Mouse (Mus musculus) small intestine, adult 2 months (tissue): ENCODE measurements around the gene Rtbdn. TPM values are rescaled to one million over a fixed set of nuclear protein-coding genes. Genes with fewer than 3 reads are reported as not detected.

Experiments
- H3K27ac ChIP-seq: fragments of 200-500 bp; 2 replicates; pipeline ENCODE4 v1.5.1; 2012; ENCODE audit warnings: low read depth, low read length, control low read depth, inconsistent platforms; ENCODE audit not compliant: insufficient read depth
- H3K27me3 ChIP-seq: fragments of 200-500 bp; 2 replicates; pipeline ENCODE4 v1.6.1; 2012; ENCODE audit warnings: mild to moderate bottlenecking, moderate library complexity, low read length, inconsistent platforms; ENCODE audit not compliant: control insufficient read depth, insufficient read depth
- H3K36me3 ChIP-seq: fragments of 200-500 bp; 2 replicates; pipeline ENCODE4 v1.6.1; 2012; ENCODE audit warnings: mild to moderate bottlenecking, low read length, control low read depth, inconsistent platforms; ENCODE audit not compliant: control insufficient read depth, insufficient read depth
- H3K4me1 ChIP-seq: fragments of 200-500 bp; 2 replicates; pipeline ENCODE4 v1.6.1; 2012; ENCODE audit warnings: low read length, inconsistent platforms, mixed read lengths; ENCODE audit not compliant: control insufficient read depth, insufficient read depth, insufficient read length
- H3K4me3 ChIP-seq: fragments of 200-500 bp; 2 replicates; pipeline ENCODE4 v1.5.1; 2012; ENCODE audit warnings: low read depth, mild to moderate bottlenecking, control low read depth, inconsistent platforms, low read length, moderate library complexity
- CTCF ChIP-seq: fragments of 200-500 bp; IDR thresholded peaks from 2 replicates; pipeline ENCODE4 v1.5.1; 2012; ENCODE audit warnings: low read depth, mild to moderate bottlenecking, control low read depth, inconsistent platforms, low read length, moderate library complexity, mixed read lengths; ENCODE audit not compliant: insufficient replicate concordance, insufficient read length; ENCODE audit errors: extremely low read depth
- POLR2A ChIP-seq: fragments of 200-500 bp; IDR thresholded peaks from 2 replicates; pipeline ENCODE4 v1.6.1; 2012; ENCODE audit warnings: low read depth, mild to moderate bottlenecking, control low read depth, inconsistent platforms, low read length, moderate library complexity
- WGBS: fragments of 180-500 bp; shearing (Covaris S2); methylation state at CpG from one replicate; pipeline ENCODE4 v1.1.7; 2018; 5-methylcytosine and 5-hydroxymethylcytosine counted together
- polyA plus RNA-seq: library from polyadenylated mRNA; depleted of rRNA; stranded (reverse); fragments of >200 nt; gene quantifications from 2 replicates; pipeline ENCODE4 v1.2.3, GENCODE M21; 2012

Rtbdn gene
- polyA plus RNA-seq, 1 experiment: 0.15 TPM

- TF ChIP-seq CTCF: no peak
- TF ChIP-seq POLR2A: no peak
- 5% methylated on average over 21 of the region's 21 CpGs for WGBS
- H3K27me3 ChIP-seq: no peaks in the 10 kb centered on the region
These were observed 23.5 kb downstream of the Rtbdn start for GRCm38 (mm10) chr8:84970135-84970790.

GRCm38 (mm10) chr8:84970913-84971312 lies 24.1 kb downstream of the Rtbdn start:
- WGBS: 56% methylated on average over 5 of the region's 5 CpGs
- no peak overlapping the region for H3K4me3 ChIP-seq
- peaks cover 11% of the 10 kb centered on the region for H3K36me3 ChIP-seq
- peaks cover 16% of the 10 kb centered on the region for H3K4me1 ChIP-seq
- no peaks in the 10 kb centered on the region for H3K27me3 ChIP-seq
- H3K27ac ChIP-seq: no peak overlapping the region
- TF ChIP-seq CTCF (no peak), POLR2A (no peak)

More at GRCm38 (mm10) chr8:84970135-84970790, 23.5 kb downstream of the Rtbdn start:
- Histone ChIP-seq H3K36me3 (peaks cover 11% of the 10 kb centered on the region), H3K4me3 (peak overlapping the region; percentile 70), H3K4me1 (peaks cover 18% of the 10 kb centered on the region), H3K27ac (peak overlapping the region; percentile 77)

- peaks cover 11% of the 10 kb centered on the region for H3K36me3 ChIP-seq
- H3K4me1 ChIP-seq: peaks cover 13% of the 10 kb centered on the region
- no peak overlapping the region for H3K4me3 ChIP-seq
- no peak for TF ChIP-seq CTCF
- TF ChIP-seq POLR2A: no peak
- no peaks in the 10 kb centered on the region for H3K27me3 ChIP-seq
- WGBS: 92% methylated on average over 1 of the region's 1 CpGs
- no peak overlapping the region for H3K27ac ChIP-seq
These were observed 26.3 kb downstream of the Rtbdn start for GRCm38 (mm10) chr8:84973079-84973478.

- 58% methylated on average over 4 of the region's 4 CpGs for WGBS
- H3K27me3 ChIP-seq: no peaks in the 10 kb centered on the region
- peaks cover 8% of the 10 kb centered on the region for H3K4me1 ChIP-seq
- peaks cover 11% of the 10 kb centered on the region for H3K36me3 ChIP-seq
- no peak overlapping the region for H3K4me3 ChIP-seq
- no peak for TF ChIP-seq POLR2A
- peak; percentile 4; the same call in 1 of the 2 replicates for TF ChIP-seq CTCF
- no peak overlapping the region for H3K27ac ChIP-seq
These were observed 27.2 kb downstream of the Rtbdn start for GRCm38 (mm10) chr8:84973803-84974542.

- WGBS: 63% methylated on average over 8 of the region's 8 CpGs
These were observed 27.9 kb downstream of the Rtbdn start for GRCm38 (mm10) chr8:84974543-84975142.

GRCm38 (mm10) chr8:84975434-84975833 lies 28.6 kb downstream of the Rtbdn start:
- TF ChIP-seq CTCF: peak; percentile 90; the same call in 1 of the 2 replicates
- no peak for TF ChIP-seq POLR2A
- H3K4me1 ChIP-seq: peaks cover 9% of the 10 kb centered on the region
- H3K27ac ChIP-seq: peak overlapping the region; percentile 94
- 28% methylated on average over 7 of the region's 7 CpGs for WGBS
- H3K27me3 ChIP-seq: no peaks in the 10 kb centered on the region
- H3K4me3 ChIP-seq: peak overlapping the region; percentile 92; the same call in 1 of the 2 replicates
- H3K36me3 ChIP-seq: peaks cover 11% of the 10 kb centered on the region

More at GRCm38 (mm10) chr8:84974543-84975142, 27.9 kb downstream of the Rtbdn start:
- no peak overlapping the region for H3K4me3 ChIP-seq
- peak overlapping the region; percentile 94 for H3K27ac ChIP-seq
- TF ChIP-seq CTCF (peak; percentile 3; the same call in 1 of the 2 replicates), POLR2A (no peak)
- H3K36me3 ChIP-seq: peaks cover 11% of the 10 kb centered on the region
- H3K4me1 ChIP-seq: peaks cover 11% of the 10 kb centered on the region
- no peaks in the 10 kb centered on the region for H3K27me3 ChIP-seq
